Mouse (Mus musculus) megakaryocyte progenitor cell, adult 5-6 weeks (primary cell): Measurements from ENCODE around the gene Xxylt1. TPM values are rescaled to one million over a fixed set of nuclear protein-coding genes. Genes with fewer than 3 reads are reported as not detected.

Experiments
- ATAC-seq: replicated peaks from 2 replicates; pipeline ENCODE4 v1.8.0; 2016; ENCODE audit warnings: mild to moderate bottlenecking, moderate TSS enrichment, inconsistent platforms; ENCODE audit not compliant: poor library complexity
- total RNA-seq, 2 experiments: library from RNA; stranded (forward) in 1 of 2; stranded (reverse) in 1 of 2; fragments of 157-497, 149-512 nt in 1 of 2; fragments of 200-1000 nt in 1 of 2; gene quantifications; 2 replicates each; pipeline versions ENCODE4 v1.2.3 to v1.2.4; 2015 to 2017

Xxylt1 gene
- total RNA-seq, 2 experiments from 2014 or later, result 14.5 to 17.0 TPM

GRCm38 (mm10) chr16:30994296-30994695 is 86.9 kb downstream of the Xxylt1 start:
- peak; percentile 72 for ATAC-seq

- no peak for ATAC-seq
Observed at GRCm38 (mm10) chr16:30992568-30992967, 88.7 kb downstream of the Xxylt1 start.

GRCm38 (mm10) chr16:30990661-30991060 is 90.6 kb downstream of the Xxylt1 start:
- ATAC-seq, result no peak

GRCm38 (mm10) chr16:30988225-30988624 is 93.0 kb downstream of the Xxylt1 start:
- no peak for ATAC-seq

GRCm38 (mm10) chr16:30987684-30988083 is 93.5 kb downstream of the Xxylt1 start:
- ATAC-seq, result no peak

GRCm38 (mm10) chr16:30984826-30985545 is 96.2 kb downstream of the Xxylt1 start:
- ATAC-seq, result no peak

GRCm38 (mm10) chr16:30984101-30984500 is 97.1 kb downstream of the Xxylt1 start:
- no peak for ATAC-seq

- no peak for ATAC-seq
Observed at GRCm38 (mm10) chr16:30983699-30984098, 97.5 kb downstream of the Xxylt1 start.

- ATAC-seq, result no peak
Observed at GRCm38 (mm10) chr16:30983281-30983680, 98.0 kb downstream of the Xxylt1 start.

GRCm38 (mm10) chr16:30981345-30981744 is 99.9 kb downstream of the Xxylt1 start:
- ATAC-seq, result no peak

- ATAC-seq, result no peak
Observed at GRCm38 (mm10) chr16:30979905-30980304, 101.3 kb downstream of the Xxylt1 start.

- no peak for ATAC-seq
Observed at GRCm38 (mm10) chr16:30977728-30978127, 103.5 kb downstream of the Xxylt1 start.

GRCm38 (mm10) chr16:30977186-30977585 is 104.0 kb downstream of the Xxylt1 start:
- ATAC-seq, result peak; percentile 95

- peak; percentile 26; the same call in 1 of the 2 replicates for ATAC-seq
Observed at GRCm38 (mm10) chr16:30974549-30974948, 106.7 kb downstream of the Xxylt1 start.

- no peak for ATAC-seq
Observed at GRCm38 (mm10) chr16:30973416-30973815, 107.8 kb downstream of the Xxylt1 start.

- ATAC-seq, result peak; percentile 64
Observed at GRCm38 (mm10) chr16:30971950-30972541, 109.2 kb downstream of the Xxylt1 start.

- ATAC-seq, result peak; percentile 21
Observed at GRCm38 (mm10) chr16:30969266-30970064, 111.8 kb downstream of the Xxylt1 start.

- ATAC-seq, result peak; percentile 74
Observed at GRCm38 (mm10) chr16:30968402-30969151, 112.7 kb downstream of the Xxylt1 start.

GRCm38 (mm10) chr16:30966684-30967083 is 114.5 kb downstream of the Xxylt1 start:
- ATAC-seq, result no peak

- no peak for ATAC-seq
Observed at GRCm38 (mm10) chr16:30964891-30965290, 116.3 kb downstream of the Xxylt1 start.

- no peak for ATAC-seq
Observed at GRCm38 (mm10) chr16:30964411-30964810, 116.8 kb downstream of the Xxylt1 start.
